Mouse (Mus musculus): ENCODE measurements around the gene Prss33.

DNA sequence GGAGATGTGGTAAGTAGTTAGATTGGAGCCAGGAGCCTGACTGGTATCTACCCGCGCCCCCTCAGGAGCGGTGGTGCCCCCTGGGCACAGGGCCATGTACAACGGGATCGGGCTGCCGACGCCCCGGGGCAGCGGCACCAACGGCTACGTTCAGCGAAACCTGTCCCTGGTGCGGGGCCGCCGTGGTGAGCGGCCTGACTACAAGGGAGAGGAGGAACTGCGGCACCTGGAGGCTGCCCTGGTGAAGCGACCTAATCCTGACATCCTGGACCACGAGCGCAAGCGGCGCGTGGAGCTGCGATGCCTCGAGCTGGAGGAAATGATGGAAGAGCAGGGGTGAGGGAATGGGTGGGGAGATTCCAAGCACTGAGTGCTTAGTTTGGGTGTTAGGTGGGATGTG, 29.0 kb downstream of the Prss33 start:
- TF ChIP-seq CTCF (conservative IDR thresholded peaks at IDR 0.05; ENCODE audit: low read length) (no peak), POU5F1 (IDR thresholded peaks at IDR 0.05; ENCODE audit: borderline replicate concordance, low read length) (no peak), NANOG (IDR thresholded peaks at IDR 0.05; ENCODE audit: borderline replicate concordance, low read length) (no peak)

All from E14TG2a.4 (cell line).